Mouse (Mus musculus) forebrain, embryonic 14.5 days (tissue): ENCODE measurements around the gene Cyp2b19. TPM values are rescaled to one million over a fixed set of nuclear protein-coding genes. Genes with fewer than 3 reads are reported as not detected.

Experiments used
- ATAC-seq: fragments of 200-750 bp; cut with Nextera tagmentation; 2 replicates; pipeline ENCODE4 v1.8.0; 2017; ENCODE audit warnings: mild to moderate bottlenecking, moderate library complexity
- DNase-seq: peaks from one replicate; pipeline ENCODE4 v3.0.0-alpha.2; 2015; ENCODE audit warnings: low spot score
- H3K27ac ChIP-seq: fragments of 300-500 bp; sonication (generic); 2 replicates; pipeline ENCODE4 v1.5.1; 2014; ENCODE audit warnings: low read depth, mild to moderate bottlenecking, control low read depth, low read length, moderate library complexity
- H3K27me3 ChIP-seq: fragments of 300-500 bp; sonication (generic); replicated peaks from 2 replicates; pipeline ENCODE4 v1.6.1; 2014; ENCODE audit warnings: low read length, control low read depth, mixed read lengths; ENCODE audit not compliant: control insufficient read depth, insufficient read depth
- H3K36me3 ChIP-seq: fragments of 300-500 bp; sonication (generic); 2 replicates; pipeline ENCODE4 v1.6.1; 2014; ENCODE audit warnings: low read length, control low read depth; ENCODE audit not compliant: control insufficient read depth, insufficient read depth
- H3K4me1 ChIP-seq: fragments of 300-500 bp; sonication (generic); 2 replicates; pipeline ENCODE4 v1.6.1; 2014; ENCODE audit warnings: antibody characterized with exemption, low read length, control low read depth; ENCODE audit not compliant: control insufficient read depth, insufficient read depth
- H3K4me2 ChIP-seq: fragments of 300-500 bp; sonication (generic); 2 replicates; pipeline ENCODE4 v1.6.1; 2014; ENCODE audit warnings: mild to moderate bottlenecking, control low read depth, low read length
- H3K4me3 ChIP-seq: fragments of 300-500 bp; sonication (generic); 2 replicates; pipeline ENCODE4 v1.5.1; 2014; ENCODE audit warnings: low read depth, low read length, control low read depth
- H3K9ac ChIP-seq: fragments of 300-500 bp; sonication (generic); 2 replicates; pipeline ENCODE4 v1.6.1; 2014; ENCODE audit warnings: mild to moderate bottlenecking, low read length, control low read depth, moderate library complexity
- H3K9me3 ChIP-seq: fragments of 300-500 bp; sonication (generic); replicated peaks from 2 replicates; pipeline ENCODE4 v1.6.1; 2016; ENCODE audit warnings: low read length, control low read depth, mixed read lengths; ENCODE audit not compliant: control insufficient read depth
- WGBS: fragments of 180-500 bp; shearing (Covaris S2); extraction: QIAGEN DNeasy Blood & Tissue Kit; methylation state at CpG from one replicate; pipeline ENCODE4 v1.1.7; 2014; 5-methylcytosine and 5-hydroxymethylcytosine counted together
- polyA plus RNA-seq: library from polyadenylated mRNA; unstranded; fragments of >200 nt; fragmentation: Nextera tagmentation; extraction: Ambion mirVana; gene quantifications from 2 replicates; pipeline ENCODE4 v1.2.1, GENCODE M21; 2014

Gene Cyp2b19
- 0.22 and 0.25 TPM in 2 replicates for polyA plus RNA-seq

DNA sequence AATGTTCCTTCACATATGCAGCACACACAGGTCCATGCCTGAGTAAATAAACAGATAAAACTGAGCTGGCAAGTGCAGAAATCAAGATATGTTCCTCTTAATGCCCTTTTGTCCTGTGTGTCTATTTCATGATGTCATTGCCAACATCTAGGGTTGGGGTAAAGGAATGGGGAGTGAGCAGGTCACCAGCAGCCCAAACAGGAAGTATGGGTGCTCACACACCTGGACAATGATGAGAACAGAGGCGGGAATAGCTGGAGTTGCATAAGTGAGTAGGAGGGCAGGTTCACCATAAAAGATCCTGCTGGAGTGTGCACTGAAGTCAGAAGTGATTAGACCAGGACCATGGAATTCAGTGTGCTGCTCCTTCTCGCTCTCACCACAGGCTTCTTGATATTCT, at the start of gene Cyp2b19:
Gene Cyp2b19 (plus strand): TSS at position 301 of the 400 bp plus-strand sequence.
- H3K4me1 ChIP-seq = no peaks in the 10 kb centered on the region
- H3K27me3 ChIP-seq = no peaks in the 10 kb centered on the region
- H3K4me2 ChIP-seq = no peak within 1 kb of the TSS
- H3K9ac ChIP-seq = no peak within 1 kb of the TSS
- no peaks in the 10 kb centered on the region for H3K9me3 ChIP-seq
- no peak within 1 kb of the TSS for H3K27ac ChIP-seq
- H3K36me3 ChIP-seq = no peaks in the 10 kb centered on the region
- DNase-seq = no peak
- no peak for ATAC-seq
- H3K4me3 ChIP-seq = no peak within 1 kb of the TSS
- WGBS = 84% methylated on average over 2 of the region's 2 CpGs

DNA sequence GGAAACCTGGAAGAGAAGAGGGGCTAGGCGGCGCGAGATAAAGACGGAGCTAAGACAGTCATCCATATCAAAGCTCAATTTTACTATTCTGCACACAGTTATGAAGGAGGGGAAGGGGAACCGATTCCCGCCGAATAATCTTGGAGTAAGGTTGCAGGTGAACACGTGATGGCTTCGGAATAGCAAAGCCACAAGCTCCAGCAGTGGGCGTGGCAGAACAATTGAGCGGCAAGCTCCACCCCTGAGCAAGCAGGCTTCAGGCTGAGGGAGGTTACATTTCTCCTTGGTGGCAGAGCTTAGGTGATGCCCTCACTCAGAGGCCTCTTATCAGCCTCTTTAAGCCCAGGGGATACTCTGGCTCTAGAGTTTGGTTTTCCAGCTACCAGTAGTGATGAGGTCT, 45.9 kb upstream of the Cyp2b19 start:
- WGBS = 87% methylated on average over 11 of the region's 11 CpGs

DNA sequence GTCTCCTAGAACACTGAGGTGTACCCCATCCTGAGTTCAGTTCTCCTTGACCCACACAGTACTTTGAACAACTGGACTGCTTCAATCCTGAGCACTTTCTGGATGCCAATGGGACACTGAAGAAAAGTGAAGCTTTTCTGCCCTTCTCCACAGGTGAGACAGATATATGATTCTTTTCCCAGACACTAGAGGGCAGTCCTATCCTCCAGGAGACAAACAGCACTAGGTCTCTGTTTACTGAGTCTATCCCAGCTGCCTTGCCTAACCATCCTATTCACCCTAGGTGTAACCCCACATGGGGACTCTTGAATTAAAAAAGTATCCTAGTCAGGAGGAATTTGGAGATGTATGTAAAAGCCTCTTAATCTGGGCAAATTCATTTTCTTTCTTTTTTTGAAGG, 18.0 kb upstream of the Cyp2b19 start:
- Histone ChIP-seq H3K27me3 (no peaks in the 10 kb centered on the region), H3K9me3 (no peaks in the 10 kb centered on the region), H3K9ac (no peak overlapping the region), H3K4me1 (no peaks in the 10 kb centered on the region), H3K36me3 (no peaks in the 10 kb centered on the region), H3K4me3 (no peak overlapping the region), H3K4me2 (no peak overlapping the region), H3K27ac (no peak overlapping the region)
- peak; percentile 0 for DNase-seq
- no peak for ATAC-seq

More for the DNA sequence above, 45.9 kb upstream of the Cyp2b19 start:
- H3K9ac ChIP-seq = no peak overlapping the region
- no peaks in the 10 kb centered on the region for H3K27me3 ChIP-seq
- no peaks in the 10 kb centered on the region for H3K36me3 ChIP-seq
- DNase-seq (no peak), ATAC-seq (no peak)
- H3K4me3 ChIP-seq = no peak overlapping the region
- H3K4me1 ChIP-seq = no peaks in the 10 kb centered on the region
- no peak overlapping the region for H3K27ac ChIP-seq
- H3K9me3 ChIP-seq = no peaks in the 10 kb centered on the region
- H3K4me2 ChIP-seq = no peak overlapping the region

DNA sequence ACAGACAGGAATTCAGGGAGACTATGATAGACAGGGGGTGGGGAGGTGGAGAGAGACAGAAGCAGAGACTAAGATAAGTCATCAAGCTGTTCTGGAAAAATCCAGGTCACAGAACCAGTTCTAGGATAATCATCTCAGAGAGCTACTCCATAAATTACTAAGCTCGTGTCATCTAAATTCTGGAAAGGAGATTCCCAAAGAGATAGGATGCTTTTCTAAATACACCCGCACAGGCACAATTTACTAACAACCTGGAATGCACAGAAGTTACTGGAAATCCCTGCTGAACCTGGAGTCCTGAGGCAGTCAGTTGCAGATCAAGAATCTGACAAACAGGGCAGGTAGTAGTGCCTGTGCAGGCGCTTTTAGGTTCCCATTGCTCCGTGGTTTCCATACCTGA, 13.0 kb upstream of the Cyp2b19 start:
- H3K36me3 ChIP-seq = no peaks in the 10 kb centered on the region
- no peaks in the 10 kb centered on the region for H3K27me3 ChIP-seq
- no peak overlapping the region for H3K9ac ChIP-seq
- H3K4me1 ChIP-seq = no peaks in the 10 kb centered on the region
- DNase-seq (no peak), ATAC-seq (no peak)
- no peak overlapping the region for H3K4me3 ChIP-seq
- H3K27ac ChIP-seq = no peak overlapping the region
- 83% methylated on average over 4 of the region's 4 CpGs for WGBS
- no peaks in the 10 kb centered on the region for H3K9me3 ChIP-seq
- no peak overlapping the region for H3K4me2 ChIP-seq

DNA sequence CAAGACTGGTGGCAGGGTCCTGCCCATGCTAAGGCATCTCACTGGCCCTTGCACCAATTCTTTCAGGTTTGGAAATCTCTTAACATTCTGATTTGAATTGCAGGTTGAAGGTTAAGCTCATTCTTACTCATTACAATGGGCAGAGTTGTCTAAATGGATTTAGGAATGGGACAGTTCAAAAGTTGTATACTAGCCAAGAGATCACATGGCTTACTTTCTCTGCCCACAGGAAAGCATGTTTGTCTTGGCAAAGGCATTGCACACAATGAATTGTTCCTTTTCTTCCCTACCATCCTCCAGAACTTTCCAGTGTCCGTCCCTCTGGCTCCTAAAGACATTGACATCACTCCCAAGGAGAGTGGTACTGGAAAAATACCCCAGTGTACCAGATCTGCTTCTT, 11.5 kb upstream of the Cyp2b19 start:
- H3K36me3 ChIP-seq = no peaks in the 10 kb centered on the region
- no peak overlapping the region for H3K4me2 ChIP-seq
- ATAC-seq (no peak), DNase-seq (no peak)
- H3K9ac ChIP-seq = no peak overlapping the region
- no peak overlapping the region for H3K4me3 ChIP-seq
- no peak overlapping the region for H3K27ac ChIP-seq
- H3K9me3 ChIP-seq = no peaks in the 10 kb centered on the region
- H3K27me3 ChIP-seq = no peaks in the 10 kb centered on the region
- H3K4me1 ChIP-seq = no peaks in the 10 kb centered on the region
- 77% methylated on average over 1 of the region's 1 CpGs for WGBS

DNA sequence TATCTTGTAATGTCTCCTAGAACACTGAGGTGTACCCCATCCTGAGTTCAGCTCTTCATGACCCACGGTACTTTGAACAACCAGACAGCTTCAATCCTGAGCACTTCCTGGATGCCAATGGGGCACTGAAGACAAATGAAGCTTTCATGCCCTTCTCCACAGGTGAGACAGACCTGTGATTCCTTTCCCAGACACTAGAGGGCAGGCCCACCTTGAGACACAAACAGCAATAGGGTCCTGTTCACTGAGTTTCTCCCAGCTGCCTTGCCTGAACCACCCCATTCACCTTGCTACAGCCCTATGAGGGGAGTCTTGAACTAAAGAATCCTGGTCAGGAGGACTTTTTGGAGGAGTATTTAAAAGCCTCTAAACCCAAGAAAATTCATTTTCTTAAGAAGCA, 10.1 kb downstream of the Cyp2b19 start:
- Histone ChIP-seq H3K36me3 (no peaks in the 10 kb centered on the region), H3K9me3 (no peaks in the 10 kb centered on the region), H3K4me2 (no peak overlapping the region), H3K27ac (no peak overlapping the region), H3K4me1 (no peaks in the 10 kb centered on the region), H3K9ac (no peak overlapping the region), H3K4me3 (no peak overlapping the region), H3K27me3 (no peaks in the 10 kb centered on the region)
- no peak for ATAC-seq
- no peak for DNase-seq
- WGBS = 63% methylated on average over 1 of the region's 1 CpGs

DNA sequence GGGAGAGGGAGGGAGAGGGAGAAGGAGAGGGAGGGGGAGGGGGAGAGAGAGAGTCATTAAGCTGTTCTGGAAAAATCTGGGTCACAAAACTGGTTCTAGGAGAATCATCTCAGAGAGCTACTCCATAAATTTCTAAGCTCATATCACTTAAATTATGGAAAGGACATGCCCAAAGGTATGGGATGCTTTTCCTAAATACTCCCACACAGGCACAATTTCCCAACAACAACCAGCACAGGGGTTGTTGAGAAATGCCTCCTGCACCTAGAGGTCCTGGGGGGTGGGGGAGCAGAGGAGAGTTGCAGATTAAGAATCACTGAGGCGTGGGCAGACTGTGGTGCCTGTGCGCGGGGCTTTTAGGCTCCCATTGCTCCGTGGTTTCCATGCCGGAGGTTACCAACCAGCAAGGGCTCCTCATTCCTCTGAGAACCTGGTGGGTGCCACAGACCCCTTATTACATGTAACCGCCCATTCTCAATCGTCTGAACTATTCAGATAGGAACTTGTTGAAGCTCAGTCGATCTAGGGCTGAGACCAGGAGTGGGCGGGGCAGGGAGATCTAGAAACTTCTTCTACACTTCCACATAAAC, 13.0 kb downstream of the Cyp2b19 start:
- no peaks in the 10 kb centered on the region for H3K4me1 ChIP-seq
- H3K36me3 ChIP-seq = no peaks in the 10 kb centered on the region
- H3K9ac ChIP-seq = no peak overlapping the region
- WGBS = 83% methylated on average over 9 of the region's 9 CpGs
- DNase-seq (no peak), ATAC-seq (no peak)
- H3K27me3 ChIP-seq = no peaks in the 10 kb centered on the region
- H3K4me3 ChIP-seq = no peak overlapping the region
- no peak overlapping the region for H3K4me2 ChIP-seq
- no peaks in the 10 kb centered on the region for H3K9me3 ChIP-seq
- no peak overlapping the region for H3K27ac ChIP-seq

DNA sequence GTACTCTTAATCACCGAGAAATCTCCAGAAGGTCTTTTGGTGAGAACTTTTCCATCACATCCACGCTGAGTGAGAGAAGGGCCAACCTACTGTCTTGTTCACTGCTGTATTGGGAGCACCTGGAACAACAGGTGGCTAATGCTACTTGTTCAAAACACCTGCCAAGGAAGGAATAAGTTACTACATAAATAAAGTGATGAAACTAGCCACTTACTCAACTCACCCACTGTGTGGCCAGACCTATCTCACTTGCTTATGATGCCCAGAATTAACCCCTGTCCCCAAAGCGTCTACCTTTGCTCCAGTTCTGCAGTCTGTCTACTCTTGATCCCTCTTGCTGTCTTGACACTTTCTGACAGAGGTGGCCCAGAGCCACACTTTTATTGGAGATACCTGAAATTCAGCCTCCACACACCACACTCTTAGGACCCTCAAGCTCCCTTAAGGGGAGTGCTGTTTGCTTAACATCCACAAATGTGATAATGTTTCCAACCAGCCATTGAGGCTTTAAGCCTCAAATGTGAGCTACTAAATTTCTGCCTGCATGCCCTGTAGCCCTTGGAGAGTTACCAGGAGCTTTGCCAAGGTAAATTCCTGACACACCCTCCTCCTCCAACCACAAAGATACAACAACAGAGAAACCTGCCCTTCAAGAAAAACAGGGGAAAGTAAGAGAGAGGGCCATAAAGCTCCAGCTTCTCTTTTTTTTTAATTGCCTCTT, 16.1 kb downstream of the Cyp2b19 start:
- Histone ChIP-seq H3K4me1 (no peaks in the 10 kb centered on the region), H3K9me3 (no peaks in the 10 kb centered on the region), H3K36me3 (no peaks in the 10 kb centered on the region), H3K9ac (no peak overlapping the region), H3K27me3 (no peaks in the 10 kb centered on the region), H3K4me3 (no peak overlapping the region), H3K4me2 (no peak overlapping the region), H3K27ac (no peak overlapping the region)
- DNase-seq (no peak), ATAC-seq (no peak)
- 87% methylated on average over 3 of the region's 3 CpGs for WGBS

DNA sequence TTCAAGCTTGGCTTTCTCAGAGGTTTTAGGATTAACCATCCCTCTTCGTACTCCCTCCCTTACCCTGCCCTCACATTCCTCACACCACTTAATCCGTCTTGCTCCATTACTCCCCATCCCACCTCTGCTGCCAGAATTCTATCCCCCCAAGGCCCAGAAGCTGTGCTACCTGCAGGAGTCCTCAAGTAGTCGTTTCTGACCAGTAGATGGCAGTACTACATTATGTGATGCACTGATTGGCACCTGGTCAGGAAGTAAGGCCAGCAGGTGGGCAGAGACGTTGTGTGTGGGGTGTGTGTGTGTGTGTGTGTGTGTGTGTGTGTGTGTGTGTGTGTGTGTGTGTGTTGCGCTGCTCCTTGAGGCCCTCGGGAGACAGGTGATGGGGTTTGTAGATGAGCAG, 18.9 kb downstream of the Cyp2b19 start:
- Histone ChIP-seq H3K4me2 (no peak overlapping the region), H3K27me3 (no peaks in the 10 kb centered on the region), H3K4me3 (no peak overlapping the region), H3K9me3 (no peaks in the 10 kb centered on the region), H3K27ac (no peak overlapping the region), H3K9ac (no peak overlapping the region), H3K36me3 (no peaks in the 10 kb centered on the region), H3K4me1 (no peaks in the 10 kb centered on the region)
- DNase-seq (peak; percentile 11), ATAC-seq (no peak)
- 11% methylated on average over 6 of the region's 6 CpGs for WGBS
